Mouse (Mus musculus) lung, postnatal 0 days (tissue): Measurements from ENCODE around the gene Mrps7.

ENCODE experiments used
- CTCF ChIP-seq: IDR thresholded peaks from 2 replicates; pipeline ENCODE4 v1.5.1; 2016; ENCODE audit warnings: antibody characterized with exemption, mild to moderate bottlenecking
- EP300 ChIP-seq: IDR thresholded peaks from 2 replicates; pipeline ENCODE4 v1.6.1; 2016; ENCODE audit warnings: antibody characterized with exemption, mild to moderate bottlenecking, control low read depth

DNA sequence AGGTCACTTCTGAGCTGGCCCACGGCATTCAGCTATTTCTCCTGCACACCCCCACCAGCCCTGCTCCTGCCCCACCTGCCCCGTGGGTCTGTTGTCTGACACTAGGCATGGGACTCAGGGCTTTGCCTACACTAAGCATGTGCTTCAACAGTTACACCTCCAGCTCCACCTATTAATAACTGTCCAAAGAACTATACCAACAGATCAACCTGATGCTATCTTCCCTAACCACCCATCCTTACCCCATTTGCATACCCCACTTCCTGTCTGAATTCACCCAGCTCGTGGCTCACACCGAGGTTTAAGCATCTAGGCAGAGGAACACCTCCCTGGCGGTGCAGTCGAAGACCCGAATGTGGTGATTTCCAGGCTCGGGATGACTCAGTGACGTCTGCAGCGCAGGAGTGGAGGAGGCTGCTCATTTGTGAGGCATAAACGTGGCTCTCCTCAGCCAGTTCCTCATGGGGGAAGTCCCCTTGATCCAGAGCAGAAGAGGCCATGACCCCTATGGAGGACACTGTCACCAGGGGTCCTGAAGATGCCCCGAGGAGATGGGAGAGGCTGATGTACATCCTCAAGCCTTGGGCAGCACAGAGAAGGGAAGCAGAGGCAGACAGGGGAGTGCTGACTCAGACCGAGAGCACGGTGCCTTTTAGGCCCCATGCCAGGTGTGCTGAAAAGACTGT, 37.4 kb downstream of the Mrps7 start:
- TF ChIP-seq CTCF (no peak), EP300 (no peak)
